Mouse (Mus musculus): ENCODE results near the gene Pou3f1. TPM values are rescaled to one million over a fixed set of nuclear protein-coding genes. Genes with fewer than 3 reads are reported as not detected.
"Not testable (repeated sequence)": the region's sequence is repeated elsewhere in the genome, so short reads cannot be mapped to it uniquely, and the experiment has no call there.

Gene Pou3f1
- polyA plus RNA-seq, 1 experiment from 2014 or later, result 14.8 TPM

GRCm38 (mm10) chr4:124707381-124708199 is 51.0 kb downstream of the Pou3f1 start:
- 87% methylated on average over 25 of the region's 25 CpGs for WGBS

GRCm38 (mm10) chr4:124708200-124708517 is 51.6 kb downstream of the Pou3f1 start:
- DNase-seq (ENCODE audit: low spot score); H3K9ac ChIP-seq (ENCODE audit: low read length); H3K4me3 ChIP-seq (ENCODE audit: low read depth, low read length); H3K27ac ChIP-seq (ENCODE audit: low read depth, low read length); ATAC-seq; H3K9me3 ChIP-seq (replicated peaks; ENCODE audit: control insufficient read depth, low read length); H3K36me3 ChIP-seq (ENCODE audit: control insufficient read depth, insufficient read depth, low read length): not testable (repeated sequence)
- Histone ChIP-seq H3K4me2 (ENCODE audit: low read length) (peak overlapping the region; percentile 51; the same call in 1 of the 2 replicates), H3K4me1 (ENCODE audit: control insufficient read depth, insufficient read depth, low read length) (peaks cover 22% of the 10 kb centered on the region), H3K27me3 (replicated peaks; ENCODE audit: control insufficient read depth, insufficient read depth, low read length) (peaks cover 15% of the 10 kb centered on the region; the same call in 1 of the 2 replicates)
- 18% methylated on average over 1 of the region's 1 CpGs for WGBS

More at GRCm38 (mm10) chr4:124707381-124708199, 51.0 kb downstream of the Pou3f1 start:
- not testable (repeated sequence) for H3K4me2 ChIP-seq (ENCODE audit: low read length); DNase-seq (ENCODE audit: low spot score); H3K9ac ChIP-seq (ENCODE audit: low read length); ATAC-seq; H3K36me3 ChIP-seq (ENCODE audit: control insufficient read depth, insufficient read depth, low read length); H3K9me3 ChIP-seq (replicated peaks; ENCODE audit: control insufficient read depth, low read length); H3K4me3 ChIP-seq (ENCODE audit: low read depth, low read length); H3K27ac ChIP-seq (ENCODE audit: low read depth, low read length)
- peaks cover 15% of the 10 kb centered on the region; the same call in 1 of the 2 replicates for H3K27me3 ChIP-seq (replicated peaks; ENCODE audit: control insufficient read depth, insufficient read depth, low read length)
- H3K4me1 ChIP-seq (ENCODE audit: control insufficient read depth, insufficient read depth, low read length), result peaks cover 22% of the 10 kb centered on the region

GRCm38 (mm10) chr4:124708518-124709477 is 52.2 kb downstream of the Pou3f1 start:
- peaks cover 15% of the 10 kb centered on the region; the same call in 1 of the 2 replicates for H3K27me3 ChIP-seq (replicated peaks; ENCODE audit: control insufficient read depth, insufficient read depth, low read length)
- H3K9ac ChIP-seq (ENCODE audit: low read length), result peak overlapping the region; percentile 56
- peak overlapping the region; percentile 51 for H3K4me2 ChIP-seq (ENCODE audit: low read length)
- H3K9me3 ChIP-seq (replicated peaks; ENCODE audit: control insufficient read depth, low read length), result no peaks in the 10 kb centered on the region
- 0 out of 2 replicates have a peak overlapping the region, but pooled peaks have one; percentile 21 for H3K27ac ChIP-seq (ENCODE audit: low read depth, low read length)
- peak overlapping the region; percentile 23 for H3K4me3 ChIP-seq (ENCODE audit: low read depth, low read length)
- WGBS, result 3% methylated on average over 39 of the region's 41 CpGs
- H3K36me3 ChIP-seq (ENCODE audit: control insufficient read depth, insufficient read depth, low read length), result no peaks in the 10 kb centered on the region
- ATAC-seq (peak; percentile 52), DNase-seq (ENCODE audit: low spot score) (peak; percentile 65)
- H3K4me1 ChIP-seq (ENCODE audit: control insufficient read depth, insufficient read depth, low read length), result peaks cover 18% of the 10 kb centered on the region

GRCm38 (mm10) chr4:124709961-124710446 is 53.4 kb downstream of the Pou3f1 start:
- Histone ChIP-seq H3K27me3 (replicated peaks; ENCODE audit: control insufficient read depth, insufficient read depth, low read length) (peaks cover 15% of the 10 kb centered on the region; the same call in 1 of the 2 replicates), H3K36me3 (ENCODE audit: control insufficient read depth, insufficient read depth, low read length) (no peaks in the 10 kb centered on the region), H3K9me3 (replicated peaks; ENCODE audit: control insufficient read depth, low read length) (no peaks in the 10 kb centered on the region), H3K4me3 (ENCODE audit: low read depth, low read length) (no peak overlapping the region), H3K9ac (ENCODE audit: low read length) (peak overlapping the region; percentile 25; the same call in 1 of the 2 replicates), H3K4me2 (ENCODE audit: low read length) (peak overlapping the region; percentile 34; the same call in 1 of the 2 replicates), H3K4me1 (ENCODE audit: control insufficient read depth, insufficient read depth, low read length) (peaks cover 11% of the 10 kb centered on the region; the same call in 1 of the 2 replicates), H3K27ac (ENCODE audit: low read depth, low read length) (no peak overlapping the region)
- DNase-seq (ENCODE audit: low spot score) (no peak), ATAC-seq (no peak)
- 6% methylated on average over 18 of the region's 18 CpGs for WGBS

Other genes starting within 250 kb of the Pou3f1 start
- gene 3100002H09Rik, start 46.0 kb upstream of the Pou3f1 start, polyA plus RNA-seq (2014; fragmentation: Nextera tagmentation; extraction: Ambion mirVana), result not detected in 2 replicates
- gene Utp11, start 36.8 kb downstream of the Pou3f1 start, polyA plus RNA-seq (2014; fragmentation: Nextera tagmentation; extraction: Ambion mirVana), result 34.5 and 42.0 TPM in 2 replicates
- 1.4 TPM in 2 replicates for gene Fhl3, start 43.9 kb downstream of the Pou3f1 start, polyA plus RNA-seq (2014; fragmentation: Nextera tagmentation; extraction: Ambion mirVana)
- 118 TPM in 2 replicates for gene Sf3a3, start 58.0 kb downstream of the Pou3f1 start, polyA plus RNA-seq (2014; fragmentation: Nextera tagmentation; extraction: Ambion mirVana)
- gene Inpp5b, start 85.0 kb downstream of the Pou3f1 start, polyA plus RNA-seq (2014; fragmentation: Nextera tagmentation; extraction: Ambion mirVana), result 20.8 and 22.1 TPM in 2 replicates
- gene Mtf1, start 145.3 kb downstream of the Pou3f1 start, polyA plus RNA-seq (2014; fragmentation: Nextera tagmentation; extraction: Ambion mirVana), result 12.7 and 13.6 TPM in 2 replicates
- gene Yrdc, start 193.9 kb downstream of the Pou3f1 start, polyA plus RNA-seq (2014; fragmentation: Nextera tagmentation; extraction: Ambion mirVana), result 57.1 and 62.4 TPM in 2 replicates
- 78.0 and 90.7 TPM in 2 replicates for gene 1110065P20Rik, start 194.4 kb downstream of the Pou3f1 start, polyA plus RNA-seq (2014; fragmentation: Nextera tagmentation; extraction: Ambion mirVana)
- gene Maneal, start 205.4 kb downstream of the Pou3f1 start, polyA plus RNA-seq (2014; fragmentation: Nextera tagmentation; extraction: Ambion mirVana), result 12.9 and 13.4 TPM in 2 replicates
- 0.27 and 0.84 TPM in 2 replicates for gene Epha10, start 224.1 kb downstream of the Pou3f1 start, polyA plus RNA-seq (2014; fragmentation: Nextera tagmentation; extraction: Ambion mirVana)

Measured in forebrain, embryonic 14.5 days (tissue).